Mouse (Mus musculus): ENCODE data around the gene Ap3d1.

DNA sequence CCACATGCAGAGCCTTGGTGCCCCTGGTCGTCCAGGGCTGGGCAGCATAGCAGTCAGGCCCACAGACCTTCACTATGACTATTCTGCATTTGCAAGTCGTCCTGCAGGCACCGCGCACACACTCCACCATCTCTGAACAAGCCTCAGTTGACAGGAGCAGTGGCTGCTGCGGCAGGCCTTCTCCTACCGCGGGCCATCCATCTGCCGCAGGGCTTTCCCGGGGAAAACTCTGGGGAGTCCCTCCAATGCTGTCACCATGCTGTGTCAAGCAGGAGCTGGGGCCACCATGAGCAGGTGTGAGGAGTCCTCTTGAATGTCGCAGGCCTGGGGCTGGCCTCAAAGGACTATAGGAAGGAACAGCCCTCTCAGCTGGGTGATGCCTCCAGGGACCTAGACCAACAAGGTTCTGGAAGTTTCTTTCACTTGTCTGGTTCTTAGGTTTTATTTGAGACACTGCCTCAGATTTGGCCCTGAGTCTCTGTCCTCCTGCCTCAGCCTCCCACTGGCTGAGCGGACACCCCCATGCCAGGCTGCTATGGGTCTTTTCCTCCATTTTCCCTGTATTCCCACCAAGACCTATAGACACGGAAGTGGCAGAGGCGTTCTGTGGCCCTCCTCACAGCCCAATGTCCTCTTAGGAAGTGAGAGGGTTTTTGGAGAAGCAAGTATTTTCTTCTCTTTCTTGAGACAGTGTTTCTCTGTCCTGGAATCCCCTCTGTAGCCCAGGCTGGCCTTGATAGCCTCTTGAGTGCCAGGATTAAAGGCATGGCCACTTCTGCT, 47.7 kb downstream of the Ap3d1 start:
- no peak for TF ChIP-seq CTCF (IDR thresholded peaks at IDR 0.05; ENCODE audit: insufficient read depth, low read length)
- TF ChIP-seq POLR2A (IDR thresholded peaks at IDR 0.05; ENCODE audit: borderline replicate concordance, extremely low read depth, low read depth, low read length), result no peak
